Mouse (Mus musculus) spleen, adult 18-20 months (tissue): ENCODE measurements around the gene Elovl5.
"Not testable (repeated sequence)": the region's sequence is repeated elsewhere in the genome, so short reads cannot be mapped to it uniquely, and the experiment has no call there.

Experiments used
- DNase-seq, 2 experiments: peaks; one replicate each; pipeline ENCODE4 v3.0.0; 2022; ENCODE audit warnings: mixed read lengths in 2 of 2

Gene Elovl5

GRCm38 (mm10) chr9:77955964-77956363, 38.8 kb downstream of the Elovl5 start:
- DNase-seq: no peak

GRCm38 (mm10) chr9:77958327-77958726, 41.2 kb downstream of the Elovl5 start:
- DNase-seq: no peak

DNA sequence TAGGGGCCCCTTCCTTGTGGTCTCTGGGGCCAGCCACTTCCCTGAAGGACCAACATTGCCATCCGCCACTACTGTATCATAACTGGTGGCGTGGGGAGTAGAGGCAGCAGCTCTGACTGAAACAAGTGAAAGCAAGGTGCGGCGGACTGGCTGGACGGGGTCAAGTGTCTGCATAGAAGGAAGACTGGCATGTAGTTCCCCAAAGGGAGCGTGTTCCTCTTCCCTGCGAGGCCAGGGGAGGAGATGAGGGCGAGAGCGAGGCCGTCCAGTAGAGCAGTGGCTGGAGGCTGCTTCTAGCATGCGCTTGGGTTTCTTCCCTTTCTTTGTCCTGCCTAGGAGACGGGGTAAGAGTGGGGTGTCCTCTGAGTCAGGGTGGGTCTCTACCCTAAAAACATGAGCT, 42.6 kb downstream of the Elovl5 start:
- no peak for DNase-seq

- DNase-seq: no peak
Observed at GRCm38 (mm10) chr9:77961350-77961749, 44.2 kb downstream of the Elovl5 start.

DNA sequence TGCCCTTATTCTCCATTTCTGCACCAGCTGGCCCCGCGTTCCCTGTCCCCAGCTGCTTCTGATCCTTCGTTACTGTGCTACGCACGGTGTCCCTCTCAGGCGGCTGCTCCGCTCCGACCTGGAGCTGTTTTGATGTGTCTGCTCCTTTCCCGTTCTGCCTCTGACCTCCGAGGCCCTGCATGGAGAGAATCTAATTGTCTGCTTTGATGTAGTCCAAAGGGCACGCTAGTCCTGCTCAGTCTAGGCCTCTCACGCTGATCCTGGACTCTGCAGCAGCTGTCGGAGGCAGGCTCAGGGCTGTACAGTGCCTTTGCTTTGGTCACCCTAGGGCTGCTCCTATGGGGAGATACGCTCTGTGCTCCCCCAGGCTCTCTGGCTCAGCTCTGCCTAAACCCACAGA, 46.9 kb downstream of the Elovl5 start:
- no peak for DNase-seq

GRCm38 (mm10) chr9:77965287-77965686, 48.1 kb downstream of the Elovl5 start:
- no peak for DNase-seq

- DNase-seq: no peak
Observed at GRCm38 (mm10) chr9:77965768-77966552, 48.8 kb downstream of the Elovl5 start.

DNA sequence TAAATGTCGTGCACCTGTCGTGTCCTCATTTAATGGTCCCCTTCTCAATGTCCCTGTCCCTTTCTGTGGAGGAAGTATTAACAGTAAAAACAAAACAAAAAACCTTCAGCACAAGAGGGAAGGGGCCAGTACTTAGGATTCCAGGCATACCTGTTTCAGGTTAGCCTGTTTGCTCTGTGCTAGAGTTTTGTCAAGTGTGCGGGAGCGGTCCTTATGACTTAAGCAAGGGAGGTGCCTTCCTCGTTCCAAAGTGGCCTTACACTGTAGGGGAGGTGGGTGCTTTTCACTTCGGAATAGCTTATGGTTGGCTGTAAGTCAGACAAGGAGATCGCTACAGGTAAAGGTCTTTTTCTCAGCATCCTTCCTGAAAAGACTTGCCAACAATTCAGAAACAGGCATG, 49.7 kb downstream of the Elovl5 start:
- no peak for DNase-seq

GRCm38 (mm10) chr9:77967584-77968163, 50.5 kb downstream of the Elovl5 start:
- DNase-seq: no peak

GRCm38 (mm10) chr9:77969192-77969953, 52.2 kb downstream of the Elovl5 start:
- DNase-seq: no peak

DNA sequence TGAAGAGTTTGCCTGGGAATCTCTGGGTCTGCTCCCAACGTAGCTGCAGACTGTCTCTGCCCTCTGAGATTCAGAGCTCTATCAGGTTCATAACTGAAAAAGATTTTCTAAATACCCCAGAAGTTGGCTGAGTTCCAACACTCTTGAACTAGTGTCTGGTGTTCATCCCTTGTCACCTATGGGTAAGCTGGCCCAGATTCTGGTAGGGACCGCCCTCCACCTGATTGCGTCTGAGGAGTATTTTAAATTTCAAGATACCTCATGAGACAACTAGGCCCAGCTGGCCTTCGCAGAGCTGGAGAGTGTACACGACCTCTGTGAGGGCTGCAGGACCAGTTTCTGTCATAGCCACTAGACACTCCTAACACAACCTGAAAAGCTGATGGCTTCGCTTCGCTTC, 61.8 kb downstream of the Elovl5 start:
- DNase-seq: no peak

DNA sequence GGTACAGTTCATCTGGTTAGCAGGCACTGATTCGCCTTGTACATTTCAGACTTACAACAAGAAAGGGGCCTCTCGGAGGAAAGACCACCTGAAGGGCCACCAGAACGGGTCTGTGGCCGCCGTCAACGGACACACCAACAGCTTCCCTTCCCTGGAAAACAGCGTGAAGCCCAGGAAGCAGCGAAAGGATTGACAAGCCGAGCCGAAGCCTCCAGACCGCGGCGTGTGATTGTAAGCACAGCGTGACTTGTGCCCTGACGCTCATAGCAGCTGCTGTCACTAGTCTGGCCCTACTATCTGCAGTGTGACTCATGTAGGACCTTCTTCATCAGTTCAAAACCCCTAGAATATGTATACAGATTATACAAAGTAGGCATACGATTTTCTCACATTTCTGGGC, 65.5 kb downstream of the Elovl5 start:
- no peak for DNase-seq

GRCm38 (mm10) chr9:77983521-77983920, 66.4 kb downstream of the Elovl5 start:
- no peak for DNase-seq

DNA sequence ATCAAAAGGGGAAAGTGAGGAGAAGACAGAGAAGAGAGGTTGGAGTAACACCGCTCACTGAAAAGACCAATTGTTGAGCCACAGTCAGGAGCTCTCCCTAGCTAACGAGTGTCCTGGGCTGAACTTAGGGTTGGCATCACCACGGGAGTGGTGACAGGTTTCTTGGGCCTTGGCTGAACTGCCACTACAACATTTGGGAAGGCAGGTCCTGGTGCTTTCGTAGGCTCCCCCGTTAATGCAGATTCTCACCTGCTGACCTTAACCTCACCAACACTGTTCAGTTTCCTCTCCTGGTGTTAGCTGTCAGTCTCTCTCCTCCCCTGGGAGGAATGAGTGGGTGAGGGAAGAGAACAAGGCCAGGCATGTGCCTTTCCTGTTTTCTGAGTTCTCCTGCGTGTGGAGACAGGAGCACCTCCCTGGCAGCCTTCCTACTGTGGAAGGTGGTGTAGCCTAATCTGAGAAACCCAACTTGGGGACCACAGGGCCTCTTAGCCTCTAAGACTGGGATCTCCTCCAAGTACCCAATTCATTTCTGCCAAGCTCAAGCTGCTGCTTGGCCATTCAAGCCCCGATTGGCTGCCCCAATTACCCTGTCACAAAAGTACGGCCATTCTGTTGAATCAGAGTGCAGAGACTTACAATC, 69.1 kb downstream of the Elovl5 start:
- no peak for DNase-seq

- no peak for DNase-seq
Observed at GRCm38 (mm10) chr9:77989626-77990025, 72.5 kb downstream of the Elovl5 start.

GRCm38 (mm10) chr9:77990278-77990677, 73.1 kb downstream of the Elovl5 start:
- no peak for DNase-seq

DNA sequence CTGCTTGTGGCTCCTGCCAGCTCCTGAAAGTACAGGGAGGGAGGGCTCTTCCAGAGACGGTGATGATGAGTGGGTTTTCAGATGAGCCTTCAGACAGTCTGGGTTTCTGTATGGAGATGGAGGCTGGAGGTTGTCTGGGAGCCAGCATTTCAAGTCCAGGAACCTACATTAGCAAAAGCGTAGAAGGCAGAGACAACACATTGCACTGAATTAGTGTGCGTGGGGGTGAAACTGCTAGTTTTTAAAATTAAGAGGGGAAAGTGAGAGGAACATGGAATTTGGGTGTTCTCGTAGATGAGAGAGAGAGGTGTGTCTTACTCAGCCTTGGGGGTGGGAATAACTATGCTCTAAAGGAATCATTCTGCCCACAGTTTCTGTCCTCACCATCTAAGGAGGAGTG, 74.5 kb downstream of the Elovl5 start:
- no peak for DNase-seq

GRCm38 (mm10) chr9:77992276-77992675, 75.1 kb downstream of the Elovl5 start:
- DNase-seq: no peak

DNA sequence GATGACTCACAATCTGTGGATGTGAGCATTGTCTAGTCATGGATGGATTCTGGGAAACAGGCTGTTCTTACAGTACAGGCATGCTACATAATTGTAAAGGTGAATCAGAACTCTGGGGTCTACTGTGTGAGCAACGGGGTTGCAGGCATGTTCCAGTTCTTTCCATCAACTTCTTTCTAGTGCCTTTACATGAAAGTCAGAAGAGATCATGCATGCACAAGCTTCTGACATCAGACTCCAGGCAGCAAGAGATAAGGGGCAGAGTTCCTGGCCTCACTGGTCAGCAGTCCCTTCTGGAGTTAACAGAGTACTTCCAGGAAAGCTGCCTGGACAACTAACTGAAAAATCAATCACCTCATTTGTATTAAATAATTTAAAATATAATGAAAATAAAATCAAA, 75.9 kb downstream of the Elovl5 start:
- DNase-seq: no peak

DNA sequence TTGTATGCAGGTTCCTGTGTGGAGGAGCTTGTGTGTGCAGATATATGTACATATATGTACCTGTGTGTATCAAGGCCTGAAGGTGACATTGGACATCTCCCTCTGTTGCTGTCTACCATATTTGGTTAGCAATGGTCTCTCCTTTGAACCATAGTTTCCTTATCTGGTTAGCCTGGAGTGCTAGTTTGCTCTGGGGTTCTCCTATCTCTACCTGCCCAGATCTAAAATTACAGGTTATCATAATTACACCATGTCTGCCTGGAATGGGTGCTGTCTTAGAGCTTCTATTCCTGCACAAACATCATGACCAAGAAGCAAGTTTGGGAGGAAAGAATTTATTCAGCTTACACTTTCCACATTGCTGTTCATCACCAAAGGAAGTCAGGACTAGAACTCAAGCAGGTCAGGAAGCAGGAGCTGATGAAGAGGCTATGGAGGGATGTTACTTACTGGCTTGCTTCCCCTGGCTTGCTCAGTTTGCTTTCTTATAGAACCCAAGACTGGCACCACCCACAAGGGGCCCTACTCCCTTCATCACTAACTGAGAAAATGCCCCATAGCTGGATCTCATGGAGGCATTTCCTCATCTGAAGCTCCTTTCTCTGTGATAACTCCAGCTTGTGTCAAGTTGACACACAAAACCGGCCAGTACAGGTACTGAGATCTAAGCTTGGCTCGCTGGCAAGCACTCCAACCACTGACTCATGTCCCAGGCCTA, 76.5 kb downstream of the Elovl5 start:
- not testable (repeated sequence) for DNase-seq

DNA sequence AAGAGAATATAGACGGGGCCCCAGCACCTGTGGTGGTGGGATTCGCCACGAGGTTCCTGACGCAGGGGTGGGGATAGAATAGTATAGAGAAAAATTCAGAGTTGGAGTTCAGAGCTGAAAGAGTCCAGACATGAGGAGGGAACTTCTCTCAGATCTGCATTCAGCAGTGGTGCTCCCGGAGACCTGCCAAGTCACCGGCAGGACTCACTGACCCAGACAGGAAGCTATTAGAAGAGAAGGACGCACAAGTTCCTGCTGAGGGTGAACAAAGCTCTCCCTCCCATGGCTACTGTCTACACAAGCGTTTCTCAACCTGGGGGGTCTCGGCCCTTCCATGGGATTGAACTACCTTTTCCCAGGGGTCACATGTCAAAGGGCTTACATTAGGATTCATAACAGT, 78.1 kb downstream of the Elovl5 start:
- DNase-seq: no peak

GRCm38 (mm10) chr9:78000586-78001500, 83.7 kb downstream of the Elovl5 start:
- DNase-seq: no peak
